In the genomic region with DNA sequence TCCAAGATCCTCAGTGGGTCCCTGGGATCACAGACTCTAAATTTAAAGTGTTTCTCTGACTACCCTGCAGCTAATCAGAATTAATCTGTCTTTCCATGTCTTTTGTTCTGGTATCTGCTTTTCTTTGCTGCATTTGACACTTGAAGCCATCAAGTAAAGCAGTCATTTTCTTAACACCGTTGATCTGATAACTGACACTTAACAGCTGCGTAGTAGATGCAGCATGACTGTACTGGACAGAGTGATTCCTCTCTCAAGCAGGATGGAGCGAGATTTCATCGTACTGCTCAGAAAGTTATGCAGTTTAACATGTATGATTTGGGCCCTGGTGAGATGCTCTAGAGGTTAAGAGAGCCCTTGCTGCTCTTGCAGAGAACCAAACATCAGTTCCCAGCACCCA, we compare ENCODE assay signal across 23 mouse cellular contexts.
"Had no signal": no experiment of that assay in that cellular context is flagged by ENCODE, and none has a peak within 500 bp of the region (broad histone marks: within the 10 kb centered on the region; RNA-seq: fewer than 3 reads in every experiment).

No protein-coding gene starts in this region.

- H3K9ac ChIP-seq: forebrain, postnatal 0 days; heart, embryonic 13.5 days; heart, embryonic 15.5 days; hindbrain, embryonic 13.5 days; hindbrain, embryonic 15.5 days; limb, embryonic 13.5 days; limb, embryonic 15.5 days had no signal

- ATAC-seq: forebrain, postnatal 0 days; hindbrain, postnatal 0 days; intestine, embryonic 16.5 days had no signal

- H3K9me3 ChIP-seq: heart, embryonic 13.5 days; heart, embryonic 15.5 days; hindbrain, embryonic 13.5 days; hindbrain, embryonic 15.5 days; limb, embryonic 13.5 days; limb, embryonic 15.5 days had no signal

- DNase-seq: forebrain, postnatal 0 days; gastrocnemius, postnatal 14 days; gastrocnemius, postnatal 36 days; heart, adult 11 months; heart, adult 2 months; heart, postnatal 14 days; heart, postnatal 36 days; kidney, adult 18-20 months; kidney, adult 8-10 months; kidney, postnatal 14 days; kidney, postnatal 36 days; left cerebral cortex, postnatal 4 days had no signal

- H3K4me2 ChIP-seq: heart, embryonic 11.5 days; heart, embryonic 13.5 days; heart, embryonic 15.5 days; hindbrain, embryonic 13.5 days; hindbrain, embryonic 15.5 days; limb, embryonic 13.5 days; limb, embryonic 15.5 days had no signal

- H3K36me3 ChIP-seq: heart, embryonic 15.5 days; hindbrain, embryonic 15.5 days; limb, embryonic 15.5 days had no signal

- H3K27ac ChIP-seq: heart, adult 2 months; heart, embryonic 13.5 days; heart, embryonic 15.5 days; hindbrain, embryonic 13.5 days; hindbrain, embryonic 15.5 days; hindbrain, postnatal 0 days; kidney, postnatal 0 days; left cerebral cortex, adult 2 months; limb, embryonic 13.5 days; limb, embryonic 15.5 days had no signal

- H3K4me3 ChIP-seq: heart, adult 2 months; heart, embryonic 13.5 days; heart, embryonic 15.5 days; hindbrain, embryonic 13.5 days; hindbrain, embryonic 15.5 days; left cerebral cortex, adult 2 months; limb, embryonic 13.5 days; limb, embryonic 15.5 days had no signal

- H3K27me3 ChIP-seq: heart, embryonic 13.5 days; heart, embryonic 15.5 days; hindbrain, embryonic 13.5 days; hindbrain, embryonic 15.5 days; limb, embryonic 13.5 days; limb, embryonic 15.5 days had no signal
